Mouse (Mus musculus): Measurements from ENCODE around the gene Dcx. TPM values are rescaled to one million over a fixed set of nuclear protein-coding genes. Genes with fewer than 3 reads are reported as not detected.
A peak's percentile ranks its signal among the peaks of the same experiment; 100 is the strongest.

Gene Dcx
- 10 to 100 TPM; 13.1 to 13.8 TPM for total RNA-seq (2021)
- long read RNA-seq, experiment 1, partial matches to known transcripts: 0 of 2 reads
- long read RNA-seq, experiment 1, other reads (novel, unspliced or antisense): 2 of 2 reads
- long read RNA-seq, experiment 2, partial matches to known transcripts: 0 of 2 reads
- long read RNA-seq, experiment 2, other reads (novel, unspliced or antisense): 2 of 2 reads

DNA sequence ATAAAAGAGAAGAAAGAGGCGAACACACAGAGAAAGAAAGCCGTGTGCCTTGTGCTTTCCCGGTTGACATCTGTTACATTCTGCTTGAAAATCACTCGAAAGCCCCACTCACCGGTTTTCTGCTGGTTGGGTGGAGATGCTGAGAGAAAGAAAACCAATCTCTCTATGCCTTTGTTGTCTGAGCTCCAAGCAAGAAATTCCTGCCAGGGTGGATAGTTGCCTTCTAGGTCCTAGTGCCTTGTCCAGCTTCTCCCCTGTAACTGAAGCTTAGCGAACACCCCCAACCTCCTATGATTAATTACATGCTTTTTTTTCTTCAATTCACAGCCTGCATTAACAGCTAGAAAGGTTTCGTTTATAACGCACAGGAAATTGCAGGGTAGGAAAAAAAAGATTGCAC lies at the start of gene Dcx:
Gene Dcx, minus strand, starts transcription at position 354 of the 400 bp plus-strand sequence.
- DNase-seq (ENCODE audit: low spot score in 2 of 2): peak; percentile 15 to 21
- no peak for TF ChIP-seq CTCF (conservative IDR thresholded peaks at IDR 0.05)

DNA sequence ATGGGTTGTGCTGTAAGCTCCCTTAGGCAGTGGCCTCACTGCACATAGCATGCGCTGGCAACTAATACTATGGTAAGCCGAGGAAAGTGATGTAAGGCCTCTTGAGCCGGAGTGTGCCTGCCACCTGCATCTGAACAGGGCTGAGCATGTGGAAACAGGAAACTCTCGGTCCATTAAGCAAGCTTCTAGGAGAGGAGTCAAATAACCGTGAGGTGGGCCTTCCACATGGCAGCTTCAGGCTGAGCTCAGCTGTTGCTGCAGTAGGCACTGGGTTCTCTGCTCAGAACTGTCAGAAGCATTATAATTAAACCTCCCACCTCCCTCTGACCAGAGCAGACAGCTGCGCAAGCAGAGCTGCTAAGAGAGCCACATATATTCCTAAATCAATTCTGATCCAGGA lies 33.1 kb upstream of the Dcx start:
- TF ChIP-seq CTCF (conservative IDR thresholded peaks at IDR 0.05): no peak
- Histone ChIP-seq H3K4me3 (no peak overlapping the region), H3K27ac (no peak overlapping the region)
- no peak for DNase-seq (ENCODE audit: low spot score in 2 of 2)

More for the DNA sequence above, at the start of gene Dcx:
- H3K27ac ChIP-seq: peak within 1 kb of the TSS; percentile 75
- H3K4me3 ChIP-seq: peak within 1 kb of the TSS; percentile 50

DNA sequence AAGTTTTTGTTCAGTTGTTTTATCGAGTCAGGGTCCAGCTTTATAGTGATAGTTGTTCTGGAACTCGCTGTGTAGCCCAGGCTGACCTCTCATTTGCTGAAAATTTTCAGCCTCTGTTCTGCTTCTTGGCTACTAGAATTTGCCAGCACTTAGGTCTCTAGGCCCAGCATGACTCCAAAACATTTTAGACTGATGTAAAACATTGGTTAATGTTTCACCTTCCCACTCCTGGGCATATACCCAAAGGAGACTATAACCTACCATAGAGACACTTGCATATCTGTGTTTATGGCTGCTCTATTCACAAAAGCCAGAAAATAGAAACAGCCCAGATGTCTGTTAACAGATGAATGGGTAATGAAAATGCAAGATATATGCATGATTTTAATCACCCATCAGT lies 560 bp upstream of the Dcx start:
- TF ChIP-seq CTCF (conservative IDR thresholded peaks at IDR 0.05): no peak
- Histone ChIP-seq H3K4me3 (no peak overlapping the region), H3K27ac (no peak overlapping the region)

DNA sequence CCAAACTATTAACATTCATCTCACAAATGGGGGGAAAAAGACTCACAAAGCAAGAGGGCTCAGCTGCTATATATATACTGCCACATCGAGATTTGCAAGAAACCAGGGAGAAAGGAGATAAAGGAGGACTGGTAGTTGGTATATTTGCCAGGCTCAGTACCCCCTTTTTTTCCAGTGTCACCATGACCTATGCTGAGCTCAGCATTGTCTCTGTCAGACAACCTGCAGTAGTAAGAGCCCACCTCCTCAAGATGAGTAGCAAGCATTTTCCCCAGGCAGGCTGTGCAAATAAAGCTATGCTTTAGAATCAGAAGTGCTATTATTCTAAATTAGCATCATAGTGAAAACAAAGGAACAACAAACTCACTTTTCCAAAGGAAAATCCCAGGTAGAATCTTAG lies 581 bp downstream of the Dcx start:
- no peak for DNase-seq (ENCODE audit: low spot score in 2 of 2)
- Histone ChIP-seq H3K4me3 (peak overlapping the region; percentile 50), H3K27ac (peak overlapping the region; percentile 75)
- TF ChIP-seq CTCF (conservative IDR thresholded peaks at IDR 0.05): no peak

More for the DNA sequence above, 560 bp upstream of the Dcx start:
- DNase-seq (ENCODE audit: low spot score in 2 of 2): no peak

GRCm38 (mm10) chrX:143931400-143932185 lies 1.5 kb downstream of the Dcx start:
- TF ChIP-seq CTCF (conservative IDR thresholded peaks at IDR 0.05): no peak
- H3K4me3 ChIP-seq: peak overlapping the region; percentile 50
- no peak for DNase-seq (ENCODE audit: low spot score in 2 of 2)
- H3K27ac ChIP-seq: peak overlapping the region; percentile 75; the same call in 1 of the 2 replicates

DNA sequence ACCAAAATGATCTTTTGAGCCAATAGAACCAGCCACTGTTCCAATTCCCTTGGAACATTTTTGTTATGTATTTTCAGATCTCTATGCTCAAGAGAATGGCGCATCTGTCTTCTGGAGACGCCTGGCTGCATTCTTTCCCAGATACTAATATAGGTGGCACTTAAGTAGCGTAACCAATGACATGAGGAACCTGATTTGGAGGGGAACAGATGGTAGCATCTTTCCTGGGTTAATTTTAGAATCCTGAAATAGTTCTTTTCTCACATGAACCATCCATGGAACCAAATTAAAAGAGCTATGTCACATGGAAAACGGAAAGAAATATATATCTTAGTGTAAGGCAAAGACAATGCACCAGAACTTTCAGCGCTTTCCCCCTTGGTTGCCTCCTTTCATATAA lies 11.0 kb downstream of the Dcx start:
- H3K27ac ChIP-seq: no peak overlapping the region
- no peak overlapping the region for H3K4me3 ChIP-seq
- no peak for DNase-seq (ENCODE audit: low spot score in 2 of 2)
- TF ChIP-seq CTCF (conservative IDR thresholded peaks at IDR 0.05): no peak

DNA sequence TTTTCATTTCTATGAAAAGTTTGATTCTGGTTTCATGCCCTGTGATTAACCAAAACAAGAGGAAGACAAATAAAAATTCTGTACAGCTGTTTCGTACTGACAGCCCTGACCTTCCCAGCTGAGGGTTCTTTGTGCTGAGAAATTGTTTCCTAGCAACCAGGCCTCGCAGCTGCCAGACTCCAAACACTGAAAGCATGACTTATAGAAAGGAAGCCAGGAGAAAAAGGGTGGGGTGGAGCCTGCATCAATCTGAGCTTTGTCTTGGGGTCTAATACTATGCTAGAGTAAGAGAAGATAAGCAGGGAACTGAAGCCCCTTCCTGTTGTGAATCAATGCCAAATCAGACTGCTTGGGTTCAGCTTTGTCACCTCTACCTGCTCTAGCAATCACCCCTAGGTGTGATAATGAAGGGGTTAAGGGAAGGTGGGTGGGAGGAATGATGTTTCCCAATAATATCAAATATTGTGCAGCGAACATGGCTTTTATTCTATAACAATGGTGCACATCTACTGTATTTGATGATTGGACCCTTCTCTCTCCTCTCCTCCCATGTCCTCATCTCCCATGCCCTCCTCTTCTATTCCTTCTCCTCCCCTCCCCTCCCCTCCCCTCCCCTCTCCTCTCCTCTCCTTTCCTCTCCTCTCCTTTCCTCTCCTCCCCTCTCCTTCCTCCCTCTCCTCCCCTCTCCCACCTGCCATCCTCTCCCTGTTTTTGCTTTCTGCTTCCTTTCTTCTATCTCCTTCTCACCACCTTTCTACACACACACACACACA lies 26.2 kb downstream of the Dcx start:
- DNase-seq (ENCODE audit: low spot score in 2 of 2): peak; percentile 10 to 14
- H3K4me3 ChIP-seq: no peak overlapping the region
- no peak for TF ChIP-seq CTCF (conservative IDR thresholded peaks at IDR 0.05)
- H3K27ac ChIP-seq: no peak overlapping the region

GRCm38 (mm10) chrX:143904689-143905088 lies 28.4 kb downstream of the Dcx start:
- TF ChIP-seq CTCF (conservative IDR thresholded peaks at IDR 0.05): no peak
- DNase-seq (ENCODE audit: low spot score in 2 of 2): no peak
- Histone ChIP-seq H3K27ac (no peak overlapping the region), H3K4me3 (no peak overlapping the region)

DNA sequence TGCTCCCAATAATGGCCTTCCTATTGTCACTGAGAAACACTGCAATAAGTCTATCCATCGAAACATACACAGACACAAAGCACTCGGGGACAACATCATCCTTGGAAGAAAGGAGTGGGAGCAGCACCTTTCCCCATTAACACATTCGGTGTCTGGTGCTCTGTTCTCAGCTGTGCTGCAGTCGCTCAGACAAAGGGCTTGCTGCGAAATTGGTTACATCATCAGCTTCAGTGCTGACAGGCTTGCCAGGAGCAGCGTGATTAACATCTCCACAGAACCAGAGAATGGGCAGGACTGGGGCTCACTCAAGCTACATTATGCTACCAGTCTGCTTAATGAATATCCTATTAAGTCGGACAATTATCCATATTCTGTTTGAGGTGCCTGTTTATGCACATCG lies 30.8 kb downstream of the Dcx start:
- H3K4me3 ChIP-seq: peak overlapping the region; percentile 17; the same call in 1 of the 2 replicates
- no peak for TF ChIP-seq CTCF (conservative IDR thresholded peaks at IDR 0.05)
- DNase-seq (ENCODE audit: low spot score in 2 of 2): peak in 1 of 2 experiments; percentile 24
- H3K27ac ChIP-seq: peak overlapping the region; percentile 72

GRCm38 (mm10) chrX:143897363-143898285 lies 35.5 kb downstream of the Dcx start:
- Histone ChIP-seq H3K4me3 (no peak overlapping the region), H3K27ac (no peak overlapping the region)
- TF ChIP-seq CTCF (conservative IDR thresholded peaks at IDR 0.05): no peak
- DNase-seq (ENCODE audit: low spot score in 2 of 2): no peak

- Histone ChIP-seq H3K4me3 (no peak overlapping the region), H3K27ac (no peak overlapping the region)
- DNase-seq (ENCODE audit: low spot score in 2 of 2): no peak
- TF ChIP-seq CTCF (conservative IDR thresholded peaks at IDR 0.05): no peak
Observed at GRCm38 (mm10) chrX:143896936-143897335, 36.2 kb downstream of the Dcx start.

DNA sequence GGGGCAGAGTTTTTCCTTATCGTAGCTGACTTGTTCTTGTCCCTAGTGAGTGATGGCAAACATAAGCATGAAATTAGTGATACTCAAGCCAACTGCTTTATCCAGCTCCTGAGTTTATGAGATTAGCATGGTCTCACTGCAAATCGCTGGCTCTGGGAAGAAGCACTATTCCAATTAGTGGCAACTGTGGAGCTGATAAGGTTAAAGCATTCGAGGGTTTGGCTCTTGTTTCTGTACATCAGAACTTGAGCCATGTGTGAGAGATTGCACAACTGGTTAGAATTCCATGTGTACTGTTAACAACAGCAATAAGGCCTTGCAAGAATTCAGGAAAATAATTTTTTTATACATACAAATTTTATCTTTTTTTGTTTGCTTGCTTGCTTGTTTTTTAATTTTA lies 39.9 kb downstream of the Dcx start:
- H3K27ac ChIP-seq: no peak overlapping the region
- no peak overlapping the region for H3K4me3 ChIP-seq
- TF ChIP-seq CTCF (conservative IDR thresholded peaks at IDR 0.05): no peak
- DNase-seq (ENCODE audit: low spot score in 2 of 2): no peak
